Mouse (Mus musculus): ENCODE measurements around the gene Lrrn1. TPM values are rescaled to one million over a fixed set of nuclear protein-coding genes. Genes with fewer than 3 reads are reported as not detected.

Lrrn1 gene
- polyA plus RNA-seq, 1 experiment: 42.7 TPM

GRCm38 (mm10) chr6:107534533-107534932 is 5.0 kb downstream of the Lrrn1 start:
- TF ChIP-seq E2F4 (IDR thresholded peaks at IDR 0.05; ENCODE audit: insufficient read depth) (no peak), POLR2A (IDR thresholded peaks at IDR 0.05; ENCODE audit: insufficient read length, low read depth) (no peak), TCF3 (IDR thresholded peaks at IDR 0.05; ENCODE audit: insufficient read length, low read depth) (no peak), MYOD1 (IDR thresholded peaks at IDR 0.05; ENCODE audit: control insufficient read depth in 1 of 3, insufficient read length in 2 of 3, low read depth in 2 of 3) (no peak), MYOG (IDR thresholded peaks at IDR 0.05; ENCODE audit: control insufficient read depth in 1 of 3, insufficient read depth in 1 of 3, insufficient read length in 2 of 3, low read depth in 2 of 3) (no peak), USF1 (IDR thresholded peaks at IDR 0.05; ENCODE audit: low read depth) (no peak), TCF12 (IDR thresholded peaks at IDR 0.05; ENCODE audit: insufficient read depth, poor library complexity, severe bottlenecking) (no peak), SRF (IDR thresholded peaks at IDR 0.05; ENCODE audit: control insufficient read depth, insufficient read length, low read depth) (no peak), CEBPB (IDR thresholded peaks at IDR 0.05; ENCODE audit: insufficient read depth, poor library complexity, severe bottlenecking) (no peak), POLR2AphosphoS2 (IDR thresholded peaks at IDR 0.05; ENCODE audit: insufficient read length, low read depth) (no peak), REST (IDR thresholded peaks at IDR 0.05; ENCODE audit: insufficient read depth, insufficient read length) (no peak), MAX (IDR thresholded peaks at IDR 0.05; ENCODE audit: low read depth) (no peak)
- Histone ChIP-seq H3K36me3 (ENCODE audit: control insufficient read depth, insufficient read depth) (no peaks in the 10 kb centered on the region), H3ac (ENCODE audit: control insufficient read depth, insufficient read length) (no peak overlapping the region), H3K4me3 (no peak overlapping the region), H3K27me3 (ENCODE audit: control insufficient read depth, insufficient read depth, insufficient read length) (no peaks in the 10 kb centered on the region), H3K79me2 (ENCODE audit: control insufficient read depth, insufficient read depth) (peaks cover 28% of the 10 kb centered on the region), H3K4me2 (ENCODE audit: low read depth) (peak overlapping the region; percentile 30)

- Histone ChIP-seq H3K27me3 (ENCODE audit: control insufficient read depth, insufficient read depth, insufficient read length) (no peaks in the 10 kb centered on the region), H3K4me3 (no peak overlapping the region), H3ac (ENCODE audit: control insufficient read depth, insufficient read length) (no peak overlapping the region), H3K36me3 (ENCODE audit: control insufficient read depth, insufficient read depth) (no peaks in the 10 kb centered on the region), H3K4me2 (ENCODE audit: low read depth) (no peak overlapping the region), H3K79me2 (ENCODE audit: control insufficient read depth, insufficient read depth) (peaks cover 27% of the 10 kb centered on the region)
- TF ChIP-seq POLR2AphosphoS2 (IDR thresholded peaks at IDR 0.05; ENCODE audit: insufficient read length, low read depth): no peak
- no peak for TF ChIP-seq TCF3 (IDR thresholded peaks at IDR 0.05; ENCODE audit: insufficient read length, low read depth)
- TF ChIP-seq REST (IDR thresholded peaks at IDR 0.05; ENCODE audit: insufficient read depth, insufficient read length): no peak
- TF ChIP-seq TCF12 (IDR thresholded peaks at IDR 0.05; ENCODE audit: insufficient read depth, poor library complexity, severe bottlenecking): no peak
- no peak for TF ChIP-seq MYOD1 (IDR thresholded peaks at IDR 0.05; ENCODE audit: control insufficient read depth in 1 of 3, insufficient read length in 2 of 3, low read depth in 2 of 3)
- no peak for TF ChIP-seq USF1 (IDR thresholded peaks at IDR 0.05; ENCODE audit: low read depth)
- TF ChIP-seq CEBPB (IDR thresholded peaks at IDR 0.05; ENCODE audit: insufficient read depth, poor library complexity, severe bottlenecking): no peak
- no peak for TF ChIP-seq SRF (IDR thresholded peaks at IDR 0.05; ENCODE audit: control insufficient read depth, insufficient read length, low read depth)
- no peak for TF ChIP-seq MAX (IDR thresholded peaks at IDR 0.05; ENCODE audit: low read depth)
- no peak for TF ChIP-seq MYOG (IDR thresholded peaks at IDR 0.05; ENCODE audit: control insufficient read depth in 1 of 3, insufficient read depth in 1 of 3, insufficient read length in 2 of 3, low read depth in 2 of 3)
- no peak for TF ChIP-seq E2F4 (IDR thresholded peaks at IDR 0.05; ENCODE audit: insufficient read depth)
- TF ChIP-seq POLR2A (IDR thresholded peaks at IDR 0.05; ENCODE audit: insufficient read length, low read depth): no peak
Observed at GRCm38 (mm10) chr6:107536631-107537030, 7.1 kb downstream of the Lrrn1 start.

GRCm38 (mm10) chr6:107541222-107541621 is 11.7 kb downstream of the Lrrn1 start:
- TF ChIP-seq E2F4 (IDR thresholded peaks at IDR 0.05; ENCODE audit: insufficient read depth) (no peak), REST (IDR thresholded peaks at IDR 0.05; ENCODE audit: insufficient read depth, insufficient read length) (no peak), USF1 (IDR thresholded peaks at IDR 0.05; ENCODE audit: low read depth) (no peak), TCF3 (IDR thresholded peaks at IDR 0.05; ENCODE audit: insufficient read length, low read depth) (no peak), TCF12 (IDR thresholded peaks at IDR 0.05; ENCODE audit: insufficient read depth, poor library complexity, severe bottlenecking) (no peak), SRF (IDR thresholded peaks at IDR 0.05; ENCODE audit: control insufficient read depth, insufficient read length, low read depth) (no peak), MAX (IDR thresholded peaks at IDR 0.05; ENCODE audit: low read depth) (no peak), MYOD1 (IDR thresholded peaks at IDR 0.05; ENCODE audit: control insufficient read depth in 1 of 3, insufficient read length in 2 of 3, low read depth in 2 of 3) (no peak), POLR2AphosphoS2 (IDR thresholded peaks at IDR 0.05; ENCODE audit: insufficient read length, low read depth) (no peak), POLR2A (IDR thresholded peaks at IDR 0.05; ENCODE audit: insufficient read length, low read depth) (no peak), CEBPB (IDR thresholded peaks at IDR 0.05; ENCODE audit: insufficient read depth, poor library complexity, severe bottlenecking) (no peak), MYOG (IDR thresholded peaks at IDR 0.05; ENCODE audit: control insufficient read depth in 1 of 3, insufficient read depth in 1 of 3, insufficient read length in 2 of 3, low read depth in 2 of 3) (no peak)
- H3K27me3 ChIP-seq (ENCODE audit: control insufficient read depth, insufficient read depth, insufficient read length): no peaks in the 10 kb centered on the region
- no peak overlapping the region for H3ac ChIP-seq (ENCODE audit: control insufficient read depth, insufficient read length)
- peaks cover 14% of the 10 kb centered on the region for H3K79me2 ChIP-seq (ENCODE audit: control insufficient read depth, insufficient read depth)
- H3K4me2 ChIP-seq (ENCODE audit: low read depth): peak overlapping the region; percentile 3
- H3K36me3 ChIP-seq (ENCODE audit: control insufficient read depth, insufficient read depth): no peaks in the 10 kb centered on the region
- H3K4me3 ChIP-seq: no peak overlapping the region

GRCm38 (mm10) chr6:107541918-107542317 is 12.3 kb downstream of the Lrrn1 start:
- Histone ChIP-seq H3K79me2 (ENCODE audit: control insufficient read depth, insufficient read depth) (peaks cover 14% of the 10 kb centered on the region), H3K4me2 (ENCODE audit: low read depth) (no peak overlapping the region), H3K36me3 (ENCODE audit: control insufficient read depth, insufficient read depth) (no peaks in the 10 kb centered on the region), H3ac (ENCODE audit: control insufficient read depth, insufficient read length) (no peak overlapping the region), H3K27me3 (ENCODE audit: control insufficient read depth, insufficient read depth, insufficient read length) (no peaks in the 10 kb centered on the region), H3K4me3 (no peak overlapping the region)
- TF ChIP-seq TCF3 (IDR thresholded peaks at IDR 0.05; ENCODE audit: insufficient read length, low read depth) (no peak), CEBPB (IDR thresholded peaks at IDR 0.05; ENCODE audit: insufficient read depth, poor library complexity, severe bottlenecking) (no peak), MAX (IDR thresholded peaks at IDR 0.05; ENCODE audit: low read depth) (no peak), USF1 (IDR thresholded peaks at IDR 0.05; ENCODE audit: low read depth) (no peak), TCF12 (IDR thresholded peaks at IDR 0.05; ENCODE audit: insufficient read depth, poor library complexity, severe bottlenecking) (no peak)

GRCm38 (mm10) chr6:107546272-107546671 is 16.7 kb downstream of the Lrrn1 start:
- Histone ChIP-seq H3K36me3 (ENCODE audit: control insufficient read depth, insufficient read depth) (no peaks in the 10 kb centered on the region), H3K79me2 (ENCODE audit: control insufficient read depth, insufficient read depth) (peaks cover 6% of the 10 kb centered on the region), H3K4me3 (no peak overlapping the region), H3ac (ENCODE audit: control insufficient read depth, insufficient read length) (no peak overlapping the region), H3K27me3 (ENCODE audit: control insufficient read depth, insufficient read depth, insufficient read length) (no peaks in the 10 kb centered on the region), H3K4me2 (ENCODE audit: low read depth) (no peak overlapping the region)
- TF ChIP-seq POLR2AphosphoS2 (IDR thresholded peaks at IDR 0.05; ENCODE audit: insufficient read length, low read depth) (no peak), CEBPB (IDR thresholded peaks at IDR 0.05; ENCODE audit: insufficient read depth, poor library complexity, severe bottlenecking) (no peak), MYOG (IDR thresholded peaks at IDR 0.05; ENCODE audit: control insufficient read depth in 1 of 3, insufficient read depth in 1 of 3, insufficient read length in 2 of 3, low read depth in 2 of 3) (no peak), MAX (IDR thresholded peaks at IDR 0.05; ENCODE audit: low read depth) (no peak), REST (IDR thresholded peaks at IDR 0.05; ENCODE audit: insufficient read depth, insufficient read length) (no peak), MYOD1 (IDR thresholded peaks at IDR 0.05; ENCODE audit: control insufficient read depth in 1 of 3, insufficient read length in 2 of 3, low read depth in 2 of 3) (no peak), POLR2A (IDR thresholded peaks at IDR 0.05; ENCODE audit: insufficient read length, low read depth) (no peak), USF1 (IDR thresholded peaks at IDR 0.05; ENCODE audit: low read depth) (no peak), SRF (IDR thresholded peaks at IDR 0.05; ENCODE audit: control insufficient read depth, insufficient read length, low read depth) (no peak)
